Mouse (Mus musculus) granulocyte monocyte progenitor cell, adult 5-6 weeks (primary cell): ENCODE measurements around the gene Haus7. TPM values are rescaled to one million over a fixed set of nuclear protein-coding genes. Genes with fewer than 3 reads are reported as not detected.
"Not testable (repeated sequence)": the region's sequence is repeated elsewhere in the genome, so short reads cannot be mapped to it uniquely, and the experiment has no call there.

Experiments used
- ATAC-seq: replicated peaks from 2 replicates; pipeline ENCODE4 v1.8.0; 2016; ENCODE audit warnings: mild to moderate bottlenecking, moderate TSS enrichment, inconsistent platforms; ENCODE audit not compliant: poor library complexity, severe bottlenecking
- total RNA-seq, 2 experiments: library from RNA; stranded (forward) in 1 of 2; stranded (reverse) in 1 of 2; fragments of 200-712, 200-1000 nt in 1 of 2; fragments of >200 nt in 1 of 2; fragmentation: Nextera tagmentation in 1 of 2; gene quantifications; 2 replicates each; pipeline ENCODE4 v1.2.3; 2014 to 2017

The Haus7 gene
- total RNA-seq, 2 experiments from 2014 or later = 24.2 to 70.7 TPM

- ATAC-seq = no peak
Measured at GRCm38 (mm10) chrX:73468330-73468729, 9.5 kb upstream of the Haus7 start.

- no peak for ATAC-seq
Measured at GRCm38 (mm10) chrX:73467446-73468241, 8.8 kb upstream of the Haus7 start.

GRCm38 (mm10) chrX:73465483-73466186 is 6.8 kb upstream of the Haus7 start:
- ATAC-seq = no peak

GRCm38 (mm10) chrX:73460792-73461191 is 1.9 kb upstream of the Haus7 start:
- no peak for ATAC-seq

GRCm38 (mm10) chrX:73451949-73452348 is 6.9 kb downstream of the Haus7 start:
- ATAC-seq = peak; percentile 59

- no peak for ATAC-seq
Measured at GRCm38 (mm10) chrX:73441428-73441827, 17.4 kb downstream of the Haus7 start.

- ATAC-seq = no peak
Measured at GRCm38 (mm10) chrX:73435252-73435651, 23.6 kb downstream of the Haus7 start, which contains the start of gene Trex2. TSS of gene Trex2 (minus strand) at chrX:73435344.

GRCm38 (mm10) chrX:73432850-73433249 is 26.0 kb downstream of the Haus7 start:
- no peak for ATAC-seq

- peak; percentile 55 for ATAC-seq
Measured at GRCm38 (mm10) chrX:73430036-73430435, 28.8 kb downstream of the Haus7 start.

GRCm38 (mm10) chrX:73412767-73413166 is 46.1 kb downstream of the Haus7 start:
- ATAC-seq = no peak

- ATAC-seq = peak; percentile 90
Measured at GRCm38 (mm10) chrX:73410880-73411517, 47.8 kb downstream of the Haus7 start, which contains the start of gene Zfp92. TSS of gene Zfp92 (plus strand) at chrX:73411096.

- ATAC-seq = no peak
Measured at GRCm38 (mm10) chrX:73401616-73402015, 57.2 kb downstream of the Haus7 start.

GRCm38 (mm10) chrX:73400951-73401350 is 57.9 kb downstream of the Haus7 start:
- ATAC-seq = no peak

GRCm38 (mm10) chrX:73398636-73399035 is 60.2 kb downstream of the Haus7 start, which contains the start of gene Gm18336:
TSS of gene Gm18336 (minus strand) at chrX:73398736.
- not testable (repeated sequence) for ATAC-seq

GRCm38 (mm10) chrX:73396446-73396845 is 62.4 kb downstream of the Haus7 start:
- no peak for ATAC-seq

GRCm38 (mm10) chrX:73391481-73391880 is 67.4 kb downstream of the Haus7 start:
- ATAC-seq = no peak

Other genes starting within 250 kb of the Haus7 start
- gene Xlr4b, start 244.7 kb downstream of the Haus7 start, total RNA-seq (2014; fragmentation: Nextera tagmentation) = 17.1 and 17.2 TPM in 2 replicates
- gene Xlr4b, start 244.7 kb downstream of the Haus7 start, total RNA-seq (2017) = 13.2 and 15.7 TPM in 2 replicates
- gene F8a, start 230.8 kb downstream of the Haus7 start, total RNA-seq (2014; fragmentation: Nextera tagmentation) = 2.3 and 5.9 TPM in 2 replicates
- 3.9 and 4.2 TPM in 2 replicates for gene F8a, start 230.8 kb downstream of the Haus7 start, total RNA-seq (2017)
- gene Xlr4c, start 215.9 kb downstream of the Haus7 start, total RNA-seq (2014; fragmentation: Nextera tagmentation) = 2.9 and 13.5 TPM in 2 replicates
- 5.9 and 8.6 TPM in 2 replicates for gene Xlr4c, start 215.9 kb downstream of the Haus7 start, total RNA-seq (2017)
- not detected in 2 replicates for gene Xlr3c, start 193.7 kb downstream of the Haus7 start, total RNA-seq (2014; fragmentation: Nextera tagmentation)
- not detected in 2 replicates for gene Xlr3c, start 193.7 kb downstream of the Haus7 start, total RNA-seq (2017)
- not detected in 2 replicates for gene Xlr5a, start 166.1 kb downstream of the Haus7 start, total RNA-seq (2014; fragmentation: Nextera tagmentation)
- not detected in 2 replicates for gene Xlr5a, start 166.1 kb downstream of the Haus7 start, total RNA-seq (2017)
- gene Xlr5c, start 166.1 kb downstream of the Haus7 start, total RNA-seq (2014; fragmentation: Nextera tagmentation) = not detected in 2 replicates
- not detected in 2 replicates for gene Xlr5c, start 166.1 kb downstream of the Haus7 start, total RNA-seq (2017)
- not detected in 2 replicates for gene Gm45015, start 122.2 kb downstream of the Haus7 start, total RNA-seq (2014; fragmentation: Nextera tagmentation)
- gene Gm45015, start 122.2 kb downstream of the Haus7 start, total RNA-seq (2017) = not detected in 2 replicates
- 8.5 and 11.9 TPM in 2 replicates for gene Zfp275, start 116.4 kb downstream of the Haus7 start, total RNA-seq (2014; fragmentation: Nextera tagmentation)
- 7.9 and 8.1 TPM in 2 replicates for gene Zfp275, start 116.4 kb downstream of the Haus7 start, total RNA-seq (2017)
- gene Gm18336, start 60.3 kb downstream of the Haus7 start, total RNA-seq (2014; fragmentation: Nextera tagmentation) = not detected in 2 replicates
- not detected in 2 replicates for gene Gm18336, start 60.3 kb downstream of the Haus7 start, total RNA-seq (2017)
- not detected in 2 replicates for gene Zfp92, start 47.9 kb downstream of the Haus7 start, total RNA-seq (2014; fragmentation: Nextera tagmentation)
- not detected in 2 replicates for gene Zfp92, start 47.9 kb downstream of the Haus7 start, total RNA-seq (2017)
- gene Trex2, start 23.7 kb downstream of the Haus7 start, total RNA-seq (2014; fragmentation: Nextera tagmentation) = not detected in 2 replicates
- not detected in 2 replicates for gene Trex2, start 23.7 kb downstream of the Haus7 start, total RNA-seq (2017)
- not detected in 2 replicates for gene Bgn, start 24.6 kb upstream of the Haus7 start, total RNA-seq (2014; fragmentation: Nextera tagmentation)
- gene Bgn, start 24.6 kb upstream of the Haus7 start, total RNA-seq (2017) = not detected in 2 replicates
- gene Atp2b3, start 44.0 kb upstream of the Haus7 start, total RNA-seq (2014; fragmentation: Nextera tagmentation) = not detected in 2 replicates
- gene Atp2b3, start 44.0 kb upstream of the Haus7 start, total RNA-seq (2017) = not detected in 2 replicates
- 0.26 and 0.41 TPM in 2 replicates for gene Dusp9, start 180.4 kb upstream of the Haus7 start, total RNA-seq (2014; fragmentation: Nextera tagmentation)
- gene Dusp9, start 180.4 kb upstream of the Haus7 start, total RNA-seq (2017) = 0.30 and 0.88 TPM in 2 replicates
- gene Pnck, start 201.1 kb upstream of the Haus7 start, total RNA-seq (2014; fragmentation: Nextera tagmentation) = 2.5 TPM in 1 of 2 replicates, not detected in the other
- not detected in 2 replicates for gene Pnck, start 201.1 kb upstream of the Haus7 start, total RNA-seq (2017)
- gene Slc6a8, start 214.1 kb upstream of the Haus7 start, total RNA-seq (2014; fragmentation: Nextera tagmentation) = 1.1 TPM in 1 of 2 replicates, not detected in the other
- gene Slc6a8, start 214.1 kb upstream of the Haus7 start, total RNA-seq (2017) = not detected in 2 replicates